Mouse (Mus musculus): ENCODE results near the gene Mt1.
A peak's percentile ranks its signal among the peaks of the same experiment; 100 is the strongest.

Gene Mt1

DNA sequence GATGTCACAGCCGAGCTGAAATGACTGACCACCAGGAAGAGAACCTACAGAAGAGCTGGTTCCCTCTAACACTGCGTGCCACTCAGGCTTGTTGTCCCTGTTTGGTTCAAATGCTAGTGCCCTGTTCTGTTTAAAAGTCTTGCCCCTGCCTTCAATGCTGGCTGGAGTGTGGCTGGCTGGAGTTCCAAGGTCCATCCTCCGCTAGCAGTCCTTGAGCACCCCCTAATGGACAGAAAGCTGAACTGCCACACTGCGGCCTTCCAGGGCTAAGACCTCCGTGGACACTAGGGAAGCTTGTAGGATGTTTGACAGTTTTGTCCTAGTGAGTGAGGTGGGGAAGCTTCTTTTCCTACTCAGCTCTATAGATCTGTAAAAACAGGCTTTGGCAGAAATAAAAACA, 26.9 kb downstream of the Mt1 start:
- DNase-seq (ENCODE audit: low spot score), result peak; percentile 93

DNA sequence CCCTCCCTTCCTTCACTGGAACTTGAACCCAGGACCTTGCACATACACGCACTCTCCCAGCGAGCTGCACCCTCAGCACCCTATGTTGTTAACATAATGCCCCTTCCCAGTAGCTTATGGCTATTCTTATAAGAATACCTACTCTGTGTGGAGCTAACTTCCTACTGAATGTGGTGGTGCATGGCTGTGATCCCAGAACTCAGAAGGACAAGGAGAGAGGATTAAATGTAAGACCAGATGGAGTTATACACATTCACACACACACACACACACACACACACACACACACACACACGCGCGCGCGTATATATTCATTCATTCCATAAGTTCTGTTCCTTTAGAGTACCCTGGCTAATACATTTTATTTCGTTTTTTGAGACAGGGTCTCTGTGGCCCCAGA, 27.4 kb downstream of the Mt1 start:
- DNase-seq (ENCODE audit: low spot score), result no peak

DNA sequence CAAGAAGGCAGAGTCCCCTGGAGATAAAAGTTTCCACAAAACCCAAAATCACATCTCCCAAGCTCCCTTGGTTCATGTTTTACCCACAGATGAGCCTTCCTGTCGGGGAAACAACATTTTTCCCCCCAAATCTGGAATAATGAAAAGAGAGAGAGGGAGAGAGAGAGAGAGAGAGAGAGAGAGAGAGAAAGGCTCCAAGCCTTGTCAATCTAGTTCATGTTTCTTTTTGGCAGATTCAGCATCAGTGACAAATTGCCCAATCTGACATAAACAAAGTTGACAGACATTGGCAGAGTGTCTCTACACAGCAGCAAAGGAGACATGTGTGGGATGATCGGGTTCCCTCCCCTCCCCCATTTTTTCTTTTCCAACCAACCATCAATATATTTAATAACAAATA, 28.6 kb downstream of the Mt1 start:
- DNase-seq (ENCODE audit: low spot score), result no peak

DNA sequence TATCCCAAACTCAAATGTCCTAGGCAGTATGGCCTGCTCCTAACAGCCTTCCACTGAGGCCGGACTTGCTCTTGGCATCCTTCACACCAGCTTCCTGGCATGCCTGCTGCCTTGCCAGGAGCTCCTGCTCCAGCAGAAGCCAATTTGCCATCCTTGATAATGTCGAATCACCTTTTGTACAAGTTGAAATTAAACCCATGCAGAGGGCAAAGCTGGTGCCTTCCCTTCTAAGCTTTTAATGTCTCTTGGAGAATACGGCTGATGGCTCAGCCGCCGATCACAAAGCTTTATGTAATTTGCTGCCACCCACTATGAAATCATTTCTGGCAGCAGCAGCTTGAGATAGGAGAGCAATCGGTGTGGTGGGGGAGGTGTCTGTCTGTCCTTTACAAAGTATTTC, 30.8 kb downstream of the Mt1 start:
- DNase-seq (ENCODE audit: low spot score), result no peak

DNA sequence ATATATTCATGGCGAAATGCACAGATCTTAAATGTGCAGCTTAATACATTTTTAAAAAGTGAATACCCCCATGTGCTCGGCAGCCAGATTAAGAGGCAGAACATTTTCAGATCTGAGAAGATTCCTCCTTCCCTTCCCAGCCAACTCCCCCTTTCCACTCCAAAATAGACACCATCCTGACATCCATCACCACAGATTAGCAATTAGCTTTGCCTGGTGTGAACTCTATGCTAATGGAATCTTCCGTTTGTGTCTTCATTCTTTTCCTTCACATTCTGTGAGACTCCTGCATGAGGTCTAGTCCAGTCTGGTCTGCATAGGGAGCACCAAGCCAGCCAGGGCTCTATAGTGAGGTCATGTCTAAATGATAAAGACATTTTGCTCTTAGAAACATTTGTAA, 31.3 kb downstream of the Mt1 start:
- no peak for DNase-seq (ENCODE audit: low spot score)

DNA sequence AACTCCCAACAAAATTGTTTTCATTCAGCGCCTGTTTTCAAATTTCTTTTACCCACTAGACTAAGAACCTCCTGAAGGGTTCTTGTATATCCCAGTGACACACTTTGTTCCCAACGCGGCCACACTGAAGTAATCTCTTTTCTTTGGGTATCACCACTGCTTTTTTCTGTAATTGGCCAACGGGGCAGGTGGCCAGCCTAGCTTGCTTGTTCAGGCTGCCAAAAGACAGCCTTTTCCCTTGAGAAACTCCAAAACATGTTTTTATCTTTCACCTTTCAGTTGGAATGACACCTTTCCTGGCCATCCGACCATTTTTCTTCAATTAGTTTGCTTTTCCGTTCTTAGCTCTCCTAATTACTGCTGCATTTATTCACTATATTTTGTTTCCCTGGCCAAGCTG, 34.9 kb downstream of the Mt1 start:
- no peak for DNase-seq (ENCODE audit: low spot score)

DNA sequence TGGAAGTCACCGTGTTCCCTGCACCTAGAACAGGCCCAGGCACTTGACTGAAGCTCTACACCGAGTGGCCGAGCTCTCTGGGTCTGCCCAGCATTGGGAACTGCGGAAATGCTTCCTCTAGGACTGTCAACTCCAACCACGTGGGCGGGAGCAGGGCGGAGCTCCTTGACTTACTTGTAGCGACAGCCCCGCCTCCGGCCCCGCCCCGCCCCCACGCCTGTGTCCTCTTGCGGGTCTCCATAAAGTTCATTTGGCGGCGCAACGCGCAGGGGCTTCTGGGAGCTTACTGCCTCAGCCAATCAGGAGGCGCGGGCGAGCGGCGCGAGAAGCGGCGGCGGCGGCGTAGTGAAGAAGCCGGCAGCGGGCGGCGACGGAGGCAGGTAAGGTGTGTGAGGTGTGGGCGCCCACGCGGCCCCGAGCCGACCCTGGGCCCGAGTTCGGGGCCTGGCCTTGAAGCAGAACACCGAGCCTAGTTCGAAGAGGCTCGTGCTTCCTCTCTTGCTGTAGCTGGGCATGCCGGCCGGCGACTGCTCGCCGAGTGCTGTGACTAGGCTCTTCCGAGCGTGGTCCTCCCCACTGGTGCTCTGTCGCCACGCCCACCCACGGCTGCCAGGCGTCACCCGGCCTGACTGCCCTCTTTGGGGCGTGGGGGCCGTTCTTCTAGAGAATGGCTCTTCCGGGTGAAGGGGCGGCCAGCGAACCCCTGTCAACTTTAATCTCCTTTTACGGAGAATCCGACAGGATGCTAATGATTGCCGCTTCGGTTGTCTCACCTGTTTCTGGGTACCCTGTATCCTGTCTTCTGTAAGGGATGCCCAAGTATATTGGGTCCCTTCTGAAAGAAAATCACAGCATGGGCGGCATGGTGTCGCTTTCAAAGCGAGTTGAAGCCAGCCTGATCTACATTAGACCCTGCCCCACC, 35.6 kb downstream of the Mt1 start, which contains the start of gene Nup93:
Gene Nup93 (plus strand): TSS at position 313 of the 922 bp plus-strand sequence.
- peak; percentile 99 for DNase-seq (ENCODE audit: low spot score)

DNA sequence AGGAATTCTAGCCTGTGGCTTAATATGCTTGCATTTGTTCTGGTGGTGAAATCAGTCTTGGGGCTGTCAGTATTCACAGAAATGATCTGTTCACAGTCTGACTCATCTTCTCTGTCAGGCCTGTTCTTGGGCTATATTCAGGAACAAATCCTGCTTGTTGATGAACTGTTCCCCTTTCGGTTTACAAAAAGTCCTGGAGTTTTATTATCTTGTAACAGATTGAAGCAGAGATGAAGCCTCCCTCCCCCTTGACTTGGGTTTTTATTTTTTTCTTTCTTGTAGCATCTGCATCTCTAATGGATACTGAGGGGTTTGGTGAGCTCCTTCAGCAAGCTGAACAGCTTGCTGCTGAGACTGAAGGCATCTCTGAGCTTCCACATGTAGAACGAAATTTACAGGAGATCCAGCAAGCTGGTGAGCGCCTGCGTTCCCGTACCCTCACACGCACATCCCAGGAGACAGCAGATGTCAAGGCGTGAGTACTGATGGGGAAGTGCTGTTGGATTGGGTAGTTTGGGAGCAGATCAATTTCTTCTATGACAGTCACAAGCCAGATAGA, 48.6 kb downstream of the Mt1 start:
- DNase-seq (ENCODE audit: low spot score), result no peak

Data from embryo, embryonic 10.5 days (tissue).